Mouse (Mus musculus) Patski (cell line): Measurements from ENCODE around the gene Rab3il1. TPM values are rescaled to one million over a fixed set of nuclear protein-coding genes. Genes with fewer than 3 reads are reported as not detected.

Source experiments
- ATAC-seq: fragments of 100-300 bp; one replicate; pipeline ENCODE4 v1.8.0; 2021
- CTCF ChIA-PET: fragments of 350-600 bp; sonication (Branson Sonifier 250); formaldehyde crosslinking; loops from one replicate; lab custom pipeline; 2022; ENCODE audit warnings: inconsistent platforms; lab: Charles Lee
- POLR2A ChIA-PET: fragments of 350-600 bp; sonication (Branson Sonifier 250); formaldehyde crosslinking; loops from one replicate; lab custom pipeline; 2022; ENCODE audit warnings: antibody characterized with exemption, inconsistent platforms; lab: Charles Lee
- DNase-seq: peaks from one replicate; pipeline ENCODE4 v3.0.0-alpha.2; 2011; ENCODE audit warnings: low read depth, low spot score
- H3K27me3 ChIP-seq: fragments of 371-371 bp; one replicate; pipeline ENCODE4 v1.5.1; 2021
- CTCF ChIP-seq: fragments of 100-300 bp; IDR thresholded peaks from one replicate; pipeline ENCODE4 v1.5.1; 2021
- in situ Hi-C: fragments of 300-500 bp; cut with MboI; formaldehyde crosslinking; loops from 3 replicates; pipeline ENCODE4 v1.11.1; 2018; ENCODE audit warnings: low pct_unique_long_range_greater_than_20kb, mixed read lengths
- polyA plus RNA-seq: library from polyadenylated mRNA; unstranded; gene quantifications from one replicate; pipeline ENCODE4 v1.2.3, GENCODE M21; 2021

Gene Rab3il1
- polyA plus RNA-seq, 1 experiment from 2014 or later, result 0.71 TPM

DNA sequence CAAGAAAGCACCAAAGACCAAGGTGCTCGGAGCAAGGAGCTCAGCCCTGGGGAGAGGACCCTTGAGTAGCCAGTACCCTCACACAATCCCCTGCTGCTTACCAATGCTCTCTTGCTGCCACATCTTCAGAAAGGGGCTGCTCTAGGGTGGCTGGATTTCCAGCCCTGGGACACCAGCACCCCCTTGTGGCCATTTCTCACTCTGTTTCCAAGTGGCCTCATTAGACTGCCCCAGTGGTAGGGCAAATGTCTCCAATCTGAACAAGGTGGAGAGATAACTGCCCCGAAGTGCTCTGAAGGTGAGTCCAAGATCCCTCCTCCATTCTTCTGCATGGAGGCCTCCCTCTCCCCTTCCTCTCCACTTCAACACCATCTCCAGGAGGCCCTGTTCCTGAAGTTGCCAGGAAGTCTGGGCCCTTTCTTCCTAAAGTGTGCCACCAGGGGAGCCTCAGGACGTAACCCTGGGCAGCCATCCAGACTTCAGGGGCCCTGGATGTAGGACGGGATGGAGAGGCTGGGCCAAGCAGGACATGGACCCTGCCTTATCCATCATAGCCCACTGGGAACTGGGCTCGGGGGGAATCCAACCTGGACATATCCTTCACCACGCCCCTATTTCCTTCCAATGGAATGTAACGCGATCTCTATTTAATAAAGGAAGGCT is 33.4 kb downstream of the Rab3il1 start:
- no peaks in the 10 kb centered on the region for H3K27me3 ChIP-seq
- in situ Hi-C loops, result loop anchor here (5.0 kb wide), 1 partner anchor 33 kb away; the partner anchor contains the start of genes Best1 and Rab3il1
- ATAC-seq (no peak), DNase-seq (no peak)
- ChIA-PET POLR2A (interaction anchor here (1.1 kb wide), 1 partner anchor 162 kb away, joined by 4 read pairs; no protein-coding TSS in a partner anchor), CTCF (interaction anchor here (0.7 to 8.3 kb wide), 23 partner anchors 9 to 173 kb away, joined by 3 to 78 read pairs (median 4); partner anchors contain the start of genes Best1 and Rab3il1)
- no peak for TF ChIP-seq CTCF

DNA sequence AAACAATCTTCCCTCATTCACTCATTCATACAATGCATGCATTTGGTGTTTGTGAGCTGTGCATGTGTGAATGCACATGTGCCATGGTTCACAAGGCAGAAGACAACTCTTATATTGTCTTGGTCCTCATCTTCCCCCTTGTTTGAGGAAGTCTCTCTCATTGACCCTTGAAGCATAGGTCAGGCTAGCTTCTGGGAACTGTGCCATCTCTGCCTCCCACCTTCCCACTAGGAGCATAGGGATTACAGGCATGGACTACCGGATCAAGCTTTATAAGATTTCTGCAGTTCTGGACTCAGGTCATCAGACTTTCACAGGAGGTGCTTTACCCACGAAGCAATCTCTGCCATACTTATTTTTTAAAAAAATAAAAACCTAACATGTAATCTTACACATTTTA is 36.1 kb downstream of the Rab3il1 start:
- ChIA-PET POLR2A (interaction anchor here (0.6 to 0.8 kb wide), 3 partner anchors 10 to 261 kb away, joined by 3 to 4 read pairs (median 4); no protein-coding TSS in a partner anchor), CTCF (interaction anchor here (1.2 to 8.3 kb wide), 3 partner anchors 21 to 46 kb away, joined by 3 to 78 read pairs (median 28); partner anchors contain the start of genes Best1 and Rab3il1)
- TF ChIP-seq CTCF, result no peak
- DNase-seq (no peak), ATAC-seq (no peak)
- H3K27me3 ChIP-seq, result no peaks in the 10 kb centered on the region
- in situ Hi-C loops, result loop anchor here (5.0 kb wide), 1 partner anchor 35 kb away; the partner anchor contains the start of genes Best1 and Rab3il1

- no peak for TF ChIP-seq CTCF
- ATAC-seq (no peak), DNase-seq (no peak)
- ChIA-PET POLR2A (interaction anchor here (0.7 kb wide), 1 partner anchor 9 kb away, joined by 3 read pairs; no protein-coding TSS in a partner anchor), CTCF (interaction anchor here (0.7 to 8.3 kb wide), 14 partner anchors 9 to 161 kb away, joined by 3 to 78 read pairs (median 4); partner anchors contain the start of genes Best1, Fads1 and Rab3il1)
- in situ Hi-C loops, result loop anchor here (5.0 kb wide), 1 partner anchor 36 kb away; the partner anchor contains the start of genes Best1 and Rab3il1
- no peaks in the 10 kb centered on the region for H3K27me3 ChIP-seq
These were observed 36.9 kb downstream of the Rab3il1 start for GRCm38 (mm10) chr19:10038364-10038763.

GRCm38 (mm10) chr19:10038910-10039309 is 37.4 kb downstream of the Rab3il1 start:
- ChIA-PET POLR2A (no interaction called here), CTCF (interaction anchor here (0.7 to 8.3 kb wide), 14 partner anchors 10 to 161 kb away, joined by 3 to 78 read pairs (median 4); partner anchors contain the start of genes Best1, Fads1 and Rab3il1)
- in situ Hi-C loops, result loop anchor here (5.0 kb wide), 1 partner anchor 37 kb away; the partner anchor contains the start of genes Best1 and Rab3il1
- TF ChIP-seq CTCF, result no peak
- H3K27me3 ChIP-seq, result no peaks in the 10 kb centered on the region
- DNase-seq, result no peak
- ATAC-seq, result peak; percentile 32

DNA sequence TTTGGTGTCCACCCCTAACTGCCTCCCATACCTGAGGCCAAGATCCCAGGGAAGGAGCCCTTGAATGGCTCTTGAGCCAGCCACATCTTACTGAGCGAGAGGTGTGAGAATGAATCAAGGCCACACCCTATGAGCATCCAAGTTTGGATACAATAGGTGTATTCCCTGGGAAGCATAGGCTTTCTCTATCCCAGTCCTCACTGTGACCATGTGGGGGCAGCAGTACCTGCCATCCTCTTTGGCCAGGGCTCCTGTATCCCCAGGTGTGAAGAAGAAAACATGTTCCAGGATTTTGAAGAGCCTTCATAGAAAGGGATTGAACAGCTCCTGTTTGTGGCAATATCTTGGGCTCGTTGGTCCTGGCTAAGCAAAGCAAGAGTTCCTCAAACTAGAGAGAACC is 38.1 kb downstream of the Rab3il1 start:
- CTCF ChIA-PET, result interaction anchor here (0.7 to 8.3 kb wide), 10 partner anchors 10 to 160 kb away, joined by 3 to 78 read pairs (median 4); partner anchors contain the start of genes Best1, Fads1 and Rab3il1
- POLR2A ChIA-PET, result no interaction called here
- in situ Hi-C loops, result loop anchor here (5.0 kb wide), 1 partner anchor 37 kb away; the partner anchor contains the start of genes Best1 and Rab3il1

GRCm38 (mm10) chr19:10040866-10041387 is 39.5 kb downstream of the Rab3il1 start:
- H3K27me3 ChIP-seq, result no peaks in the 10 kb centered on the region
- peak; percentile 1 for ATAC-seq
- ChIA-PET POLR2A (no interaction called here), CTCF (interaction anchor here (1.3 to 8.3 kb wide), 3 partner anchors 42 to 159 kb away, joined by 4 to 78 read pairs (median 20); partner anchors contain the start of genes Best1, Fads1 and Rab3il1)
- DNase-seq, result no peak
- in situ Hi-C loops, result no loop called here
- no peak for TF ChIP-seq CTCF

More for the DNA sequence above, 38.1 kb downstream of the Rab3il1 start:
- DNase-seq (no peak), ATAC-seq (no peak)
- H3K27me3 ChIP-seq, result no peaks in the 10 kb centered on the region
- TF ChIP-seq CTCF, result no peak

GRCm38 (mm10) chr19:10041388-10042148 is 40.1 kb downstream of the Rab3il1 start, which contains the start of gene Fads3:
Gene Fads3, plus strand, starts transcription at chr19:10041569.
- ChIA-PET CTCF (interaction anchor here (3.4 kb wide), 1 partner anchor 18 kb away, joined by 17 read pairs; no protein-coding TSS in a partner anchor), POLR2A (interaction anchor here (0.6 to 0.7 kb wide), 3 partner anchors 12 to 129 kb away, joined by 3 read pairs; no protein-coding TSS in a partner anchor)
- H3K27me3 ChIP-seq, result no peaks in the 10 kb centered on the region
- ATAC-seq (peak; percentile 51), DNase-seq (no peak)
- no peak for TF ChIP-seq CTCF
- in situ Hi-C loops, result no loop called here

GRCm38 (mm10) chr19:10042232-10042631 is 40.8 kb downstream of the Rab3il1 start:
- DNase-seq (no peak), ATAC-seq (peak; percentile 8)
- H3K27me3 ChIP-seq, result no peaks in the 10 kb centered on the region
- CTCF ChIA-PET, result interaction anchor here (3.4 kb wide), 1 partner anchor 18 kb away, joined by 17 read pairs; no protein-coding TSS in a partner anchor
- in situ Hi-C loops, result no loop called here
- POLR2A ChIA-PET, result interaction anchor here (0.6 to 0.7 kb wide), 3 partner anchors 11 to 129 kb away, joined by 3 read pairs; no protein-coding TSS in a partner anchor
- no peak for TF ChIP-seq CTCF

- CTCF ChIA-PET, result interaction anchor here (0.9 to 4.2 kb wide), 9 partner anchors 9 to 156 kb away, joined by 3 to 19 read pairs (median 3); no protein-coding TSS in a partner anchor
- no peaks in the 10 kb centered on the region for H3K27me3 ChIP-seq
- in situ Hi-C loops, result no loop called here
- ATAC-seq, result no peak
- no peak for DNase-seq
- no peak for TF ChIP-seq CTCF
- POLR2A ChIA-PET, result interaction anchor here (0.9 to 2.3 kb wide), 3 partner anchors 15 to 161 kb away, joined by 3 to 19 read pairs (median 3); partner anchors contain the start of genes Fen1 and Tmem258
These were observed 41.3 kb downstream of the Rab3il1 start for GRCm38 (mm10) chr19:10042816-10043215.
